Mouse (Mus musculus): ENCODE measurements around the gene Cd86. TPM values are rescaled to one million over a fixed set of nuclear protein-coding genes. Genes with fewer than 3 reads are reported as not detected.

Cd86 gene
- total RNA-seq (2023): 21.5 TPM

DNA sequence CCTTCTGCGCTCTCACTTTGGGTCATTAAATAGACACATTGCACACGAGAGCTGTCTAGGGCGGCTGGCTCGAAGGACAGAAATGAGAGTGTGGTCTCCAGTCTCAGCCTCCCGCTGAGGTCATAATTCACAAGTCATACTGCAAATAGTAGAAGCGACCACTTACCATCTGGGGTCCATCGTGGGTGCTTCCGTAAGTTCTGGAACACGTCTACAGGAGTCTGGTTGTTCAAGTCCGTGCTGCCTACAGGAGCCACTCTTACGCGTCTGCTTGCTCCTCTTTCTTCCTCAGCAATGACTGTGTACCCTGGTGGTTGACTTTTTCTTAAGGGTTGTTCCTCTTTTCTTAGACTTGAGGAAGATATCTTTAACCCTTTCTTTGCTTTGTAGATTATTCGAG lies at the start of gene Cd86:
Cd86 (minus strand) TSS at position 300 of the 400 bp plus-strand sequence.

DNA sequence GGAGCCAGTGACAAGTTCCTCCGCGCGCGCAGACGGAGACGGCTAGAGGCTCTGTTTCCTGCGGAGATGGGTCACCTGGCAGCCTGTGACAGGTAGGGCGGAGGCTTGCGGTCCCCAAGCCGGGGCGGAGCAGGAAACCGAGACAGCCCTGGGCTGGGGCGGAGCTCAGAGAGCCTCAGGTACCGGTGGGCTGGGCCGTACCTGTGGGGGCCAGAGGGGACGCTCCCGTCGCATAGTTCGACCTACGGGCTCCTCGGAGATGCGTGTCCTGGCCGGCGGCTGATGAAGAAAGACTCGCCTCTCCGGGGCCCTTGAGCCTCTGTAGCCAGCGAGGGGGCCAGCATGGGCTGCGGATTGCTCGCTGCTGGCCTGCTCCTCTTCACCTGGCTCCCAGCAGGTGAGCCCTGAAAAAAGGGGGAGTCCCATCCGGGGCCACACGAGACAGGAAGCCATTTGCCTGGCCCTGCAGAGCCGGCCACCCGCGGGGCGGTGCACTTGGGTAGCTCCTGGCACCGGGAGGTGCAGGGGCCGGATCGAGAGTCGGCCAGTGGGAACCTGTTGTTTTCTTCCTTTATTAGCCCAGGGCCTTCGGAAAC lies 28.0 kb upstream of the Cd86 start, which contains the start of gene Ildr1:
Ildr1 (plus strand) TSS at position 161 of the 596 bp plus-strand sequence.

GRCm38 (mm10) chr16:36561386-36562338 lies 104.2 kb downstream of the Cd86 start, which contains the start of gene Casr:
Casr (minus strand) TSS chr16:36562141.

Other genes starting within 250 kb of the Cd86 start
- gene Stfa3, start 210.7 kb downstream of the Cd86 start, total RNA-seq (2023): not detected
- gene Casr, start 103.9 kb downstream of the Cd86 start, total RNA-seq (2023): not detected
- 4.1 TPM for gene Ildr1, start 27.9 kb upstream of the Cd86 start, total RNA-seq (2023)
- 37.8 TPM for gene Slc15a2, start 118.9 kb upstream of the Cd86 start, total RNA-seq (2023)
- gene Iqcb1, start 162.3 kb upstream of the Cd86 start, total RNA-seq (2023): 35.8 TPM
- gene Eaf2, start 208.9 kb upstream of the Cd86 start, total RNA-seq (2023): 3.7 TPM
- gene Golgb1, start 209.1 kb upstream of the Cd86 start, total RNA-seq (2023): 35.2 TPM

Measured in CD8-positive naive resting alpha-beta T cell, adult 57 days (primary cell).